Mouse (Mus musculus) thymus, adult 2 months (tissue): ENCODE measurements around the gene Klf2.

Experiments
- CTCF ChIP-seq: fragments of 200-500 bp; IDR thresholded peaks from 2 replicates; pipeline ENCODE4 v1.5.1; 2012; ENCODE audit warnings: mild to moderate bottlenecking, control low read depth, low read length, moderate library complexity, borderline replicate concordance; ENCODE audit not compliant: control insufficient read depth, poor library complexity, insufficient read depth; ENCODE audit errors: extremely low read depth
- POLR2A ChIP-seq: fragments of 200-500 bp; IDR thresholded peaks from 2 replicates; pipeline ENCODE4 v1.6.1; 2012; ENCODE audit warnings: mild to moderate bottlenecking, low read length, control low read depth, moderate library complexity; ENCODE audit not compliant: control insufficient read depth, poor library complexity, insufficient read depth; ENCODE audit errors: extremely low read depth

DNA sequence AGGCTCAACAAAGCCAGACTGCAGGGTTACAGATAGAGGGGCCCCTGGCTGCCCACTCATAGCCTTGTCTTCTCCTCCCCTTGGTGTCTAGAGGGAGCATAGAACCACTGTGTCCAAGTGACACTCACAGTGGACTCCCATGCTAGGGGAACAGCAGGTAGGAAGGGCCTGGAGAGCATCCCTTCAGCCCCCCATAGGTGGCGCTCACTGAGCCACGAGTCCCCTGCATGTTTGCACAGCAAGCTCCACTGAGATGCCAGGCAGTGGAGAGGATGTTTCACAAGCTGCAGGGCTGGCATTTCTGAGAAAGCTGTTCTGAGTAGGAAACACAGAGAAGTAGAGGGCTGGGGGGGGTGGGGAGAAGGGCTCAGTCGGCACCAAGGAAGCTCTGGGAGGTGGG lies 46.5 kb upstream of the Klf2 start:
- TF ChIP-seq CTCF (peak; percentile 87), POLR2A (no peak)
